ENCODE assay signal across 1 mouse cellular context in the genomic region with DNA sequence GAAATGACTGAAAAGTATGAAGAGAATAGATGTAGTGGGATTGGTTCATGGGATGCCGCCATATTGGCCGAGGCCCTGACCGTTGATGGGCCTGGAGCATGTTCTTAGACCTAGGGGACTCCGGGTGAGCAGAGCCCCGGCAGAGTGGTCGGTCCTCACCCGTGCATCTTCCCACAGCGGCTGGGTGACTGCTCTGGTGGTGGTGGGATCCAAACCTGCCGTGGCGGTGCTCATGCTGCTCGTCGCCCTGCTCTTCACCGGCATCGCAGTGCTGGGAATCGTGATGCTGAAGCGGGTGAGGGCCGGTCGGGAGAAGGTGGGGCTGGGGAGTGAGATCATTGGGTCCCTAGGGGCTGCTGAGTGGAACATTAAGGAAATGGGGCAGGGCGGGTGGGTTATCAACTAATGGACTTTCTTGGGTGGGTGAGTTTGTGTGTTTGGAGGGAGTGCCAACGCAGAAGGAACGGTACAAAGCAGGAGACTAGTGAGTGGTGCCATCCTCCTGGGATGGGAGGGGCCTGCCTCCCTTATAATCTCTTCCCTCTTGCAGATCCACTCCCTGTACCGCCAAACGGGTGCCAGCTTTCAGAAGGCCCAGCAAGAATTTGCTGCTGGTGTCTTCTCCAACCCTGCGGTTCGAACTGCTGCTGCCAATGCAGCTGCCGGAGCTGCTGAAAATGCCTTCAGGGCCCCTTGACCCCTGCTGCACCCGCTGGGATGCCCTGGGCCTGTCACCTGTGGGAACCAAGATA.
TF ChIP-seq lines count a peak whose summit lies in the region.

No protein-coding gene starts in this region.

TF ChIP-seq in MEL, 35 proteins besides CTCF, POLR2A, EP300 and RAD21:
- 0 out of 2 replicates have a peak, but pooled peaks have one; percentile 1 for TF ChIP-seq SMC3 (IDR thresholded peaks at IDR 0.05; ENCODE audit: low read depth, low read length)
- TF ChIP-seq MAZ (IDR thresholded peaks at IDR 0.05; ENCODE audit: low read depth, low read length), result no peak
